ENCODE assay signal across 8 mouse cellular contexts in the genomic region with DNA sequence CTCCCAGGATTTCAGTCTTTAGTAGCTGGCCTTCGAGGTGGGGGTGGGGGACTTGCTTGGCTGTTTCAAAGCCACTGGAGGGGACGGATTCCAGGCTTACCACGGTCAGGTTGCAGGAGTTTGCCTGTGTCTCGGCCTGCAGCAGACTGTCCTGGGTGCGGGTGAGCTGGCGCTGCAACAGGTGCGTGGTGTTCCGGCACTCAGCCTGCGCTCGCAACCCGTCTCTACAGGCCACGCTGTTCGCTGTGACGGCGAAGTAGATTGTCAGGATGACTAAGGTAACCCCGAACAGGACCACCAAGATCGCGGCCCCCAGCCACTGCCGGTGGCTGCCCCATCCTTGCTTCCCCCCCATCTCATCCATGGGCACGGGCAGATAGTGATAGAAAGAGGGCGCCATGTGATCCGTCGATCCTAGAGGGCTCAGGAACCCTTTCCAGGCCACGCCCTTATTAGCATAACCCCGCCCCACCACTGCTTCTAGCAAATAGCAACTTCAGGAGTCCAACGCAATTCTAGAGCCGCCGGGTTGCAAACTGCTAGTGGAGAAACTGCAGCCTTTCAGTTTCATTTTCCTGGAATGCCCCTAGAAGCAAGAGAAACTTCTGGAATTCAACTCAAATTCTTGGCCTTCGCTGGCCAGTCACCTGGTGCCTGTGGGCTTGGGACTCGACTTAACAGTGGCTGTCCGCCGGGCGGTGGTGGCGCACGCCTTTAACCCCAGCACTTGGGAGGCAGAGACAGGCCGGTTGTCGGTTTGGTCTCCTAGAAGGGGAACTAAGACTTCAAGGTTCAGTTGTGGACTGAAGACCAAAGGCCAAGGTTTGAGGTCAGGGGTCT. TPM values are rescaled to one million over a fixed set of nuclear protein-coding genes. Genes with fewer than 3 reads are reported as not detected.
DNase-seq lines count a peak whose midpoint lies in the region; ATAC-seq and TF ChIP-seq lines count a peak whose summit lies in the region.

Gene Bst2 (minus strand): TSS at position 429 of the 840 bp plus-strand sequence.

- H3K9ac ChIP-seq in intestine, postnatal 0 days (ENCODE audit: low read depth, low read length): peak within 1 kb of the TSS; percentile 67
- peak within 1 kb of the TSS; percentile 78 for H3K9ac ChIP-seq in liver, embryonic 14.5 days (replicated peaks)
- H3K9ac ChIP-seq in stomach, embryonic 16.5 days (ENCODE audit: low read length): peak within 1 kb of the TSS; percentile 68

- peak in 1 of 2 experiments; percentile 41 for DNase-seq in layer of hippocampus, adult 2 months (ENCODE audit: low spot score in 2 of 2)
- no peak for DNase-seq in layer of hippocampus, postnatal 25 days (ENCODE audit: extremely low spot score in 1 of 2, low spot score in 1 of 2)
- peak; percentile 80 for DNase-seq in embryo, embryonic 9.5 days (ENCODE audit: extremely low spot score)
- DNase-seq in liver, embryonic 14.5 days (ENCODE audit: low read depth in 3 of 3, low spot score in 3 of 3): peak; percentile 88 to 92 (median 88)
- peak; percentile 70 to 79 for DNase-seq in natural killer cell, adult 2 months (ENCODE audit: low spot score in 2 of 2)

- H3K4me1 ChIP-seq in intestine, postnatal 0 days (replicated peaks; ENCODE audit: control insufficient read depth, insufficient read depth, low read length): 0 out of 2 replicates have a peak, but pooled peaks cover 3% of the 10 kb centered on the region
- peaks cover 8% of the 10 kb centered on the region in 2 experiments for H3K4me1 ChIP-seq in liver, embryonic 14.5 days (replicated peaks; ENCODE audit: control insufficient read depth in 2 of 2, insufficient read depth in 2 of 2, low read length in 1 of 2)
- H3K4me1 ChIP-seq in stomach, embryonic 16.5 days (ENCODE audit: control insufficient read depth, insufficient read depth, low read length): 0 out of 2 replicates have a peak, but pooled peaks cover 5% of the 10 kb centered on the region

- no peaks in the 10 kb centered on the region for H3K27me3 ChIP-seq in intestine, postnatal 0 days (replicated peaks; ENCODE audit: control insufficient read depth, insufficient read depth, low read length)
- H3K27me3 ChIP-seq in liver, embryonic 14.5 days (ENCODE audit: control insufficient read depth, insufficient read depth, low read length): no peaks in the 10 kb centered on the region
- H3K27me3 ChIP-seq in stomach, embryonic 16.5 days (ENCODE audit: control insufficient read depth, insufficient read depth, low read length): no peaks in the 10 kb centered on the region

- H3K36me3 ChIP-seq in intestine, postnatal 0 days (ENCODE audit: control insufficient read depth, insufficient read depth): no peaks in the 10 kb centered on the region
- H3K36me3 ChIP-seq in liver, embryonic 14.5 days (replicated peaks; ENCODE audit: control insufficient read depth, insufficient read depth, low read depth): no peaks in the 10 kb centered on the region
- H3K36me3 ChIP-seq in stomach, embryonic 16.5 days (ENCODE audit: control insufficient read depth, insufficient read depth, low read length): no peaks in the 10 kb centered on the region

- no peaks in the 10 kb centered on the region for H3K9me3 ChIP-seq in intestine, postnatal 0 days (ENCODE audit: control insufficient read depth)
- no peaks in the 10 kb centered on the region for H3K9me3 ChIP-seq in liver, embryonic 14.5 days (ENCODE audit: control insufficient read depth, low read length)
- H3K9me3 ChIP-seq in stomach, embryonic 16.5 days (replicated peaks; ENCODE audit: control insufficient read depth, low read length): no peaks in the 10 kb centered on the region

- H3K4me3 ChIP-seq in layer of hippocampus, adult 2 months: peak within 1 kb of the TSS; percentile 51
- H3K4me3 ChIP-seq in intestine, postnatal 0 days (ENCODE audit: low read depth, low read length): peak within 1 kb of the TSS; percentile 58
- peak within 1 kb of the TSS; percentile 69 to 79 for H3K4me3 ChIP-seq in liver, embryonic 14.5 days (ENCODE audit: insufficient read depth in 1 of 2, low read depth in 2 of 2, low read length in 2 of 2)
- peak within 1 kb of the TSS; percentile 51 for H3K4me3 ChIP-seq in stomach, embryonic 16.5 days (replicated peaks; ENCODE audit: low read length)

- TF ChIP-seq EP300 in liver, embryonic 14.5 days (IDR thresholded peaks at IDR 0.05; ENCODE audit: low read depth): no peak

- peak within 1 kb of the TSS; percentile 77 for H3K4me2 ChIP-seq in intestine, postnatal 0 days (replicated peaks; ENCODE audit: low read depth)
- H3K4me2 ChIP-seq in liver, embryonic 14.5 days (ENCODE audit: low read depth): peak within 1 kb of the TSS; percentile 65
- peak within 1 kb of the TSS; percentile 66 for H3K4me2 ChIP-seq in stomach, embryonic 16.5 days (ENCODE audit: low read depth, low read length)

- 3% methylated on average over 37 of the region's 37 CpGs for WGBS in intestine, postnatal 0 days
- whole genome bisulfite sequencing in liver, embryonic 14.5 days (ENCODE audit: insufficient replicate concordance): 2% methylated on average over 37 of the region's 37 CpGs
- 4% methylated on average over 37 of the region's 37 CpGs for WGBS in stomach, embryonic 16.5 days

- peak; percentile 90 for ATAC-seq in granulocyte monocyte progenitor cell, adult 5-6 weeks (replicated peaks; ENCODE audit: poor library complexity, severe bottlenecking)
- peak; percentile 83 for ATAC-seq in intestine, postnatal 0 days
- peak; percentile 88 for ATAC-seq in liver, embryonic 14.5 days (ENCODE audit: insufficient read depth)
- ATAC-seq in stomach, embryonic 16.5 days (ENCODE audit: insufficient read depth, low FRiP score): peak; percentile 90

- peak within 1 kb of the TSS; percentile 68; the same call in 1 of the 2 replicates for H3K27ac ChIP-seq in layer of hippocampus, adult 2 months
- peak within 1 kb of the TSS; percentile 93 for H3K27ac ChIP-seq in intestine, postnatal 0 days (ENCODE audit: low read depth, low read length)
- peak within 1 kb of the TSS; percentile 55 for H3K27ac ChIP-seq in liver, embryonic 14.5 days
- H3K27ac ChIP-seq in stomach, embryonic 16.5 days (ENCODE audit: low read length): peak within 1 kb of the TSS; percentile 54

- TF ChIP-seq CTCF in layer of hippocampus, adult 2 months (conservative IDR thresholded peaks at IDR 0.05): 0 out of 2 replicates have a peak, but pooled peaks have one; percentile 3
- TF ChIP-seq CTCF in intestine, postnatal 0 days (IDR thresholded peaks at IDR 0.05; ENCODE audit: low read depth): peak; percentile 50
- peak; percentile 35 for TF ChIP-seq CTCF in liver, embryonic 14.5 days (IDR thresholded peaks at IDR 0.05; ENCODE audit: low read depth)

RNA-seq across cellular contexts. Expression of gene Bst2, which starts in this region (rescaled TPM):
- total RNA-seq in layer of hippocampus, adult 2 months (2021): 1 to 10 TPM; 3.4 to 5.0 TPM
- total RNA-seq in layer of hippocampus, postnatal 25 days (2021): 1 to 10 TPM; 3.0 to 4.1 TPM
- total RNA-seq in granulocyte monocyte progenitor cell, adult 5-6 weeks (2014; fragmentation: Nextera tagmentation): 47.0 and 55.7 TPM in 2 replicates
- 49.1 and 58.3 TPM in 2 replicates for total RNA-seq in granulocyte monocyte progenitor cell, adult 5-6 weeks (2017)
- 85.5 and 91.5 TPM in 2 replicates for polyA plus RNA-seq in intestine, postnatal 0 days (2015; fragmentation: Nextera tagmentation; extraction: Ambion mirVana)
- 41.1 and 44.4 TPM in 2 replicates for polyA plus RNA-seq in liver, embryonic 14.5 days (2012; rRNA removed)
- polyA plus RNA-seq in liver, embryonic 14.5 days (2014; fragmentation: Nextera tagmentation; extraction: Ambion mirVana): 12.2 and 14.2 TPM in 2 replicates
- 39.9 and 46.5 TPM in 2 replicates for polyA plus RNA-seq in stomach, embryonic 16.5 days (2015; fragmentation: Nextera tagmentation; extraction: Ambion mirVana)

Comparison
In these comparisons a context has a peak if more than half of its experiments do, and no peak if none do; other contexts are left out.
1. RNA of gene Bst2 (total RNA-seq): 47.0 to 58.3 TPM in granulocyte monocyte progenitor cell, adult 5-6 weeks; 3.4 to 5.0 TPM in layer of hippocampus, adult 2 months and 3.0 to 4.1 TPM in layer of hippocampus, postnatal 25 days; every median in the first group is over 4 times any median in the second.
2. DNase-seq: peak in embryo, embryonic 9.5 days (single experiment), liver, embryonic 14.5 days (3 of 3) and natural killer cell, adult 2 months (2 of 2); none in layer of hippocampus, postnatal 25 days (0 of 2).
3. Peak in every context shown above with its lines, with median percentiles within 50 percentile points of each other: H3K27ac ChIP-seq, H3K4me3 ChIP-seq, CTCF ChIP-seq, ATAC-seq, H3K4me2 ChIP-seq and H3K9ac ChIP-seq.